Mouse (Mus musculus) monocyte, adult 2 months (primary cell): ENCODE results near the gene Prima1.

ENCODE experiments used
- DNase-seq, 2 experiments: peaks; one replicate each; pipeline ENCODE4 v3.0.0; 2022; ENCODE audit warnings: low spot score in 2 of 2, low read depth in 1 of 2

The Prima1 gene

GRCm38 (mm10) chr12:103242083-103242581, at the start of gene Prima1:
Gene Prima1 (minus strand): TSS chr12:103242150.
- DNase-seq = no peak

DNA sequence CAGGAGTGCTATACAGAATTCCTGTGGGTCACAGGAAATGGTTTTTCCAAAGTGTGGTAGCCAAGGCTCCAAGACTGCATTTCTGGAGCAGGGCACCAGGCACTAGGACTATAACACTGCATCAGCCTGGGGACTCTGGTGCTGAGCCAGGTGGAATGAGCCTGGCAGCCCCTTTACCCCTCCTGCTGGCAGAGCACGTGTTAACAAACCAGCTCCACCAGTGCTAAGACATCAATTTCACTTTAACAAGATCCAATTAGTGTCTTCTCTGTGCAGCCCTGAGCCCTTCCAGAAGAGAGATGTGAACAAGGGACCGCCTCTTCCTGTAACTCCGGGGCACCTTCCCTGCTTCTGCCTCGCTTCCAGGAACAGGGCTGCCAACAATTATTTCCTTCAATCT, 45.3 kb upstream of the Prima1 start:
- no peak for DNase-seq

- DNase-seq = no peak
Measured at GRCm38 (mm10) chr12:103283411-103283810, 41.5 kb upstream of the Prima1 start.

GRCm38 (mm10) chr12:103282936-103283335, 41.0 kb upstream of the Prima1 start:
- DNase-seq = no peak

GRCm38 (mm10) chr12:103281912-103282311, 40.0 kb upstream of the Prima1 start:
- DNase-seq = no peak

DNA sequence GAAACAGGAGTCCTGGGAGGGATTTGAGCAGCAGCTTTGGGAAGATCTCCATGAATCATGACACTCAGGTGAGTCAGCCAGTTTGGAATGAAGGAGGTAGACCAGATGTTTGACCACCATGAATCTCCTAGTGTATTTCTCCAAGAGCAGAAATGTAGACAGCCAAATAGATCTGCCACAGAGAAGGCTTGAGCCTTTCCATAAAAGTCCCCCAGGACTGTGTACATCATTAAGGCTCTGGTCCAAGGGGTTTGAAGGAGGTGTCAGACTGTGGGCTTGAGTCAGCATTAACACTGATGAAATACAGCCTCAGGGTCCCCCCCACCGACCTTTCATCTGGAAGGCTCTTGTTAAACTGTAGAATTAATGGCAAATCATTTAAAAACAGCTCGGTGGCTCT, 39.5 kb upstream of the Prima1 start:
- DNase-seq = no peak

DNA sequence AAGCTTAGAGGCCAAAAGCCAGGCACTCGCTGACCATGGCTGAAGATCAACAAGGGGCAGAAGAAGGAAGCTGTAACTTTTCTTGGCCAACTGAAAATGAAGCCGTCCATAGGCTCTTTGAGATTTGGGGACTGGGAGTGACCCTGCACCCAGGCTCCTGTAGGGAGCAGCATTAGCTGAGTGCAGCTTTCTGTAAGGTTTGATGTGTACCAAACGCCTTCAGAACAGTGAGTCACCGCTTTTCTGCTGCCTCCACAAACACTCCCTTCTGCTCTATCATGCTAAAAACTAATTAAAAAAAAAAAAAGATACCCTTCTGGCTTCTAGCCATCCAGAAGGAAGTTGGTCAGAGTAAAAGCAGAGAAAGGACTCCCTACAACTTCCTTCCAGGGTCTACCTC, 34.5 kb upstream of the Prima1 start:
- no peak for DNase-seq

DNA sequence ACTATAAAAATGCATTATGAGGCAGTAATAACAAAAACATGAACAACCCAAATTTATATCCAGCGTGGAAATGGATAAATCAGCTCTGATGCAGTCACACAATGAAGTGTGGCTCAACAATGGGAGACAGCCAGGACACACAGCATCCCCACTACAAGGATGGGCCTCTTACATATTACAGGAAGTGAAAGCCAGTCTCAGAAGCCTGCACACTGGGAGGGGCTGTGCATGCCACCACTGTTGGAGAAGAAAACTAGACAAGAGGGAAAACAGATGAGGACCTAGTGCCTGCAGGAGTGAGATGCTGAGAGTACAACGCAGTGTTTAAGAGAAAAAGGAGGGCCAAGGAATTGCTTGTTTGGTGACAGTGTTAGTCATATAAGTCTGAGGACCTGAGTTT, 31.8 kb upstream of the Prima1 start:
- no peak for DNase-seq

- no peak for DNase-seq
Measured at GRCm38 (mm10) chr12:103273051-103273450, 31.1 kb upstream of the Prima1 start.

GRCm38 (mm10) chr12:103272176-103272575, 30.2 kb upstream of the Prima1 start:
- DNase-seq = no peak

DNA sequence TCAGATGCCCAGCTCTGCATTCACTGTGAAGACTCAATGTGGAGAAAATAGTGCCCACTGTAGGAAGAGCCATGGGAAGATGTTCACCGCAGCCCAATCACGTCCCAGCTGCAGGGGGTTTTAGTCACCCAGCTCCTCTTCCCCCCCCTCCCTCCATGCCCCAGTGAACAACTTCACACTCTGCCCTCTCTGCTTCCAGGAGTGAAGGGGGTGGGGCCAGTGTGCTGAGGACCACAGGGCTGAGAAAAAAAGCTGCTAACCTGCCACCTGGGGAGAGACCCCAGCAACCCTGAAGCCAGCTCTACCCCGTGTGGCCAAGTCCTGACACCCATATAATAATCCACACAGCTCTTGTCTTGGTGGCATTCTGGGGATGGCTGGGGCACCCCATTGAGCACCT, 24.7 kb upstream of the Prima1 start:
- DNase-seq = no peak

DNA sequence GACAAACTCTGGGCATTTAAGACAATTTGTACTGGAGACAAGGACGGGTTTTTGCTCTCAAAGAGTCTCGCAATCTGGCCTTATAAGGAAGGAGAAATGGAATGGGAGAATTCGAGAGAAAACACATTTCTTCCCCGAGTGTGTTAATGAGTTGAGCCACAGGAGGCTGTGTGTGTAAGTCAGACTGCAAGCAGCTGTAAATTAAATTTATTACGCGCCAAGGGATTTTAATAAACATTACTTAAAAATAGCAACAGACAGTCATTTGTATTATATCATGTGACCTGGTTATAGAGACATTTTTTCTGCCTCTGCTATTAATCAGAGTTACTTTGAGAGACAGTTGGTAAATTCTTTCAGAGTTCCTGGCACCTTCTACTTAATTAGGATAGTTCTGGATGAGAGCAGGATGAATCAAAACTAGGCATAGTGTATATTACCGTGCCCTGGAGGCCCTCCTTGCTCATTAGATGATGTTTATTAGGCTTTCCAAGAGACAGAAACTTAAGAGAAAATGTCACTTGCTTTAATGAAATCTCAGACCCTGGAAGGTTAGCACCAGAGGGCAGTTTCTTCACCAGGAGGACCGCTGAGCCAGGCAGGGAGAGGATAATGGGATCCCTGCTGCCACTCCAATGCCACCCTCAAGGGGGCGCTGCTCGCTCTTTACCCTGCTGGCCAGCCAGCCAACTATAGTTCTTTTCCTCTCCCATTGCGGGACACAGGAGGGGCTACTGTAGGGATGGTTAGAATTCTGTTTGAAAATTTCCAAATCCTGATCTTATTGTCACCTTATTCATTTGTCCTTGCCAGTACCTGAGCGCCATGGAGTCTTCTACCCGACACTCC, 20.3 kb upstream of the Prima1 start:
- DNase-seq = no peak

DNA sequence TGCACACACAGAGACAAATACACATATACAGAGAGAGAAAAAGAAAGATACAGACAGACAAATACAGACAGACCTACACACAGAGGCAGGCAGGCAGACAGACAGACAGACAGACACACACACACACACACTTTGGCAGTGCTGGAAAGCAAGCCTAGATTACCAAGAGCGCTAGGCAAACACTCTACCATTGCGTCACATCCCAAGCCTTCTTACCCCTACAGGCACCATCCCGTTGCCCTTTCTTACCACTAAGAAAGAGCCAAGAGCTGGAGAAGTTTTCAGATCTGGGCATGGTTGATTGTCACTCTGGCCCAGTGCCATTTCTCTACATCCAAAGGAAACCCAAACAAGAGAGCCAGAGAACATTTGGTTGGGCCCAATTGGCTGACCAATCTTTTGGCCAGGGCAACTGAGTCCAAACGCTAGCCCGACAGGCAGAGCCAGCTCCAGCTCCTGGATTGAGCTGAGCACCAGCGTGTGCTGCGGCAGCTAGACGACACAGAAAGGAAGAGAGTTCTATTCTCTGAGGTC, 11.0 kb upstream of the Prima1 start:
- DNase-seq = no peak

DNA sequence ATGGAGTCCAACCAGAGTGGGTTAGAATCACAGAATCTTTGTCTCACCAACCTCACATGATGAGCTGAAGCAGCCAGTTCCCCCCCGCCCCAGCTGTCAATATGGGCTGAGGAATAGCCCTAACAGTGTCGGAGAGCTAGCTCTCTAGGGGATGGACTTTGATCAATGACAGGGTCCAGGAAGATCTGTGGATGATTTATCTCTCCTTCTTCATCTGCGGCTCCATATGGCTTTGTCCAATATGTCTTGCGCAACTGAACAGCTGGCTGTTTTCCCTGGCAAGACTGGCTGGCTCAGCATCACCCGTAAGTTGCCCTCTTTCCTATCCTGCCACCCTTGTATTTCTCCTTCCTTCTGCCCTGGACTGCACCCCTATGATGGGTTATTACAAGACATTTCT, 9.2 kb upstream of the Prima1 start:
- DNase-seq = no peak

- DNase-seq = no peak
Measured at GRCm38 (mm10) chr12:103250333-103250732, 8.4 kb upstream of the Prima1 start.

DNA sequence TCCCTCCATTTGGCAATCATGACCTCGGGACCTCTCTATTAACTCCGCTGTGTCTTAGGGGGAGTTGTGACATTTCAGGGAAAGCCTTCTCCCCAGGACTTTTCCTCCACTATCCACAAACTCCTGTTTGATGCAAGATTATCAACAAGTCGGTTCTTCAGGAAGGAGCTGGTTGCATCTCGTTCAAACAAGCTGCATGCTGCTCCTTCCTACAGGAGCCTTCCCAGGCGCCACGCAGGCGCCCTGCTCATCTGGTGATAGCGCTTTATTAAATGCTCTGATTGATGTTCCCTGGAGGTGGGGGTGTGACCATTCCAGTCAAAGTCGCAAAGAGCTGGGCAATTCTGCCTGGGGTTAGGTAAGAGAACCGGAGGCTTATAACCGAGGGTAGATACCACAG, 1.1 kb upstream of the Prima1 start:
- no peak for DNase-seq

DNA sequence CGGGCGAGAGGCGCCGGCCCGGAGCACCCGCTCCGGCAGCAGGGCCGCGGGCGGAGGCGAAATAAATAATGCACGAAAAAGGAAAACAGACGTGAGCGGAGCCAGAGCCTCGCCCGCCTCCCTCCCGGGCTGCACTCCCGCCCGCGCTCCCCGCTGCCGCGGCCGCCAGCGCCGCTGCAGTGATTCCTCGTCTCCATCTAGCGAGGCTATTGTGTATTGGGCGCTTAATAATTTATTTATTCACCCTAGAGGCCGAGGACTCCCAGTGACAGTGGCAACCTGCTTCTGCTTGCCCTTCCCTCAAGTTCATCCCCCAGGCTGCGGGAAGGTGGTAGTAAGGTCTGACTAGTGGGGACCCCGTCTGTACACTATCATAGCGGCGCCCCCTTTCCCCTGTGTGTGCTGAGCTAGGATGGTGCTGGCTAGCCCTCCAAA, 658 bp upstream of the Prima1 start:
- DNase-seq = no peak

DNA sequence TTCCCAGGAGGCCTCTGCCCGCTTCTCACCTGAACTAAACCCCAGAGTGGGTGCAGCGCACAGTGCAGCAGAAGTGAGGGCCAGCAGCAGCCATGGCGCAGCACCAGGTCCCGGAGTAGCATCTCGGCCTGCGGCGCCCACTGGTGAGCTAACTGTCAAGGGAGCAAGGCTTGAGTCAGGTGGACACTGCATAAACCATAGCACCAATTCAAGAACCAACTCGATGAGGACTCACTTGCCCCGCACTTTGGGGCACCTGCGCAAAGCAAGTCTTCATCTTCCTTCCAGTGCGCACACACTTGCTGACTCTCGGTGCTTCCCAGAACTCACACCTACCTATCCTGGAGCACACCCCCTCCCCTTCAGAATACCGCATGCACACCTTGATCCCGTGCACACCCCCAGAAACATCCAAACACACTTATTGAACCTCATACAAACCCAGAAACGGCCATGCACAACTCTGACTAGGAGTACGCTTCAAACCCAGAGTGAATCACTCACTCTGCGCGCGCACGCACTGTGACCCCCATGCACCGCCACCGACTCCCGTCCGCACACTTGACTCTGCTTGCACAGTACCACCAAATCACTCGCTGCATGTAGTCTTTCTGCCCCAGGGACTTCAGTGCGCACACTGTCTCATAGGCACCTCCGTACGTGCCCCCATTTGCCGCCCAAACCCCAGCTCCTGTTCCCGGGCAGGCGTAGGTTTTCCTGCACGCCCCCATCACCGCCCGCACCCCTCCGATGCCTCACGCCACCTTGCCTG, 453 bp downstream of the Prima1 start:
- no peak for DNase-seq

GRCm38 (mm10) chr12:103238924-103239460, 3.0 kb downstream of the Prima1 start:
- DNase-seq = no peak

DNA sequence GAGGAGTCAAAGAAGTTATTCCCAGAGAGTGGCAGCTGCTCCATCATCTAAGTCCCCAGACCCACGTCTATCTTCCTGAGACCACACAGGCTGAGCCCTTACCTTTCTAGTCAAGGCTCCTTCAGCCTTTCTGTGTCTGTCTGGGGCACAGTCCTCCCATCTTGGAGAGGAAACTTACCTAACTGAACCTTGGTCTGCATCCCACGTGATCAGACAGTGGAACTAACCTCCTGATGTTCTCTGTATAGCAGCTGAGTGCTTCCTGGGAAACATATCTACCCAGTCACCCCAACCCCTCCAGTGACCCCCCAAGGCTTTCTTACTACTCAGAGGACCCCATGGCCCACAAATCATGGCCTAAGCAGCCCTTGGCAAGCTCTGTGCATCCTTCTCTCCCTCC, 6.1 kb downstream of the Prima1 start:
- no peak for DNase-seq

GRCm38 (mm10) chr12:103235251-103235650, 6.7 kb downstream of the Prima1 start:
- no peak for DNase-seq

GRCm38 (mm10) chr12:103229058-103229457, 12.9 kb downstream of the Prima1 start:
- no peak for DNase-seq
